Mouse (Mus musculus): Measurements from ENCODE around the gene Pgm3. TPM values are rescaled to one million over a fixed set of nuclear protein-coding genes. Genes with fewer than 3 reads are reported as not detected.

The Pgm3 gene
- polyA plus RNA-seq, 2 experiments, result 23.1 to 33.6 TPM

- H3K9ac ChIP-seq (ENCODE audit: low read depth, low read length, severe bottlenecking), result no peak overlapping the region
- ATAC-seq (ENCODE audit: low FRiP score, low read depth), result no peak
These were observed 1.1 kb upstream of the Pgm3 start for GRCm38 (mm10) chr9:86572636-86573291.

GRCm38 (mm10) chr9:86572196-86572595 is 554 bp upstream of the Pgm3 start:
- WGBS, result 0% methylated on average over 20 of the region's 25 CpGs
- Histone ChIP-seq H3K4me3 (replicated peaks; ENCODE audit: low read length) (peak overlapping the region; percentile 71), H3K9ac (ENCODE audit: low read depth, low read length, severe bottlenecking) (peak overlapping the region; percentile 52), H3K4me1 (ENCODE audit: control insufficient read depth, insufficient read depth, low read length) (peaks cover 8% of the 10 kb centered on the region), H3K9me3 (ENCODE audit: control insufficient read depth, low read length) (no peaks in the 10 kb centered on the region), H3K27ac (replicated peaks; ENCODE audit: low read depth, low read length) (no peak overlapping the region), H3K36me3 (ENCODE audit: control insufficient read depth, insufficient read depth, low read length) (peaks cover 17% of the 10 kb centered on the region), H3K27me3 (ENCODE audit: control insufficient read depth, insufficient read depth, low read length) (no peaks in the 10 kb centered on the region), H3K4me2 (replicated peaks; ENCODE audit: low read depth, low read length, severe bottlenecking) (peak overlapping the region; percentile 97)
- TF ChIP-seq POLR2A (IDR thresholded peaks at IDR 0.05; ENCODE audit: borderline replicate concordance, extremely low read depth, insufficient read depth, insufficient read length), result no peak
- ATAC-seq (ENCODE audit: low FRiP score, low read depth) (no peak; the same call in 1 of the 2 replicates), DNase-seq (ENCODE audit: low spot score) (no peak)

More at GRCm38 (mm10) chr9:86572636-86573291, 1.1 kb upstream of the Pgm3 start:
- 12% methylated on average over 13 of the region's 13 CpGs for WGBS
- Histone ChIP-seq H3K4me3 (replicated peaks; ENCODE audit: low read length) (peak overlapping the region; percentile 71), H3K27me3 (ENCODE audit: control insufficient read depth, insufficient read depth, low read length) (no peaks in the 10 kb centered on the region), H3K36me3 (ENCODE audit: control insufficient read depth, insufficient read depth, low read length) (peaks cover 12% of the 10 kb centered on the region), H3K27ac (replicated peaks; ENCODE audit: low read depth, low read length) (no peak overlapping the region), H3K4me2 (replicated peaks; ENCODE audit: low read depth, low read length, severe bottlenecking) (peak overlapping the region; percentile 97), H3K4me1 (ENCODE audit: control insufficient read depth, insufficient read depth, low read length) (peaks cover 8% of the 10 kb centered on the region), H3K9me3 (ENCODE audit: control insufficient read depth, low read length) (no peaks in the 10 kb centered on the region)
- no peak for TF ChIP-seq POLR2A (IDR thresholded peaks at IDR 0.05; ENCODE audit: borderline replicate concordance, extremely low read depth, insufficient read depth, insufficient read length)
- DNase-seq (ENCODE audit: low spot score), result peak; percentile 66

DNA sequence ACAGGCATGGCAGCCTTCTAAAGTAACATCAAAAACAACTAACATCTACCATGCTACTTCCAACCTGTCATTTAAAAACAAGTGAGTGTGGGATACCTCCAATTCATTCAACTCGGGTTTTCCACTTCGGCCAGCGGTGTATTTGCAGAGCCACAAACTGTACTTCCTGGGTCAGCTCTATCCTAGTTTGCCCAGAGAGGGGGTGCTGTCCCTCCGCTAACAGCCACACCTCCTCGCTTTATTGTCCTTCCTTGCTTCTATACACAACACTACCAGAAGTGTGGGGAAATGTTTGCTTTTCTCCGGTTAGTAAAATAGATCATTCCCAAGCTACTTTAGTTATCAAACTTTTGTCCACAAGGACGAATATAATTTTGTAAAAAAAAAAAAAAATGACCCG is 696 bp downstream of the Pgm3 start:
- ATAC-seq (ENCODE audit: low FRiP score, low read depth), result no peak
- Histone ChIP-seq H3K9me3 (ENCODE audit: control insufficient read depth, low read length) (no peaks in the 10 kb centered on the region), H3K4me1 (ENCODE audit: control insufficient read depth, insufficient read depth, low read length) (peaks cover 8% of the 10 kb centered on the region), H3K27ac (replicated peaks; ENCODE audit: low read depth, low read length) (no peak overlapping the region), H3K4me3 (replicated peaks; ENCODE audit: low read length) (peak overlapping the region; percentile 71), H3K9ac (ENCODE audit: low read depth, low read length, severe bottlenecking) (peak overlapping the region; percentile 70), H3K27me3 (ENCODE audit: control insufficient read depth, insufficient read depth, low read length) (no peaks in the 10 kb centered on the region), H3K36me3 (ENCODE audit: control insufficient read depth, insufficient read depth, low read length) (peaks cover 27% of the 10 kb centered on the region), H3K4me2 (replicated peaks; ENCODE audit: low read depth, low read length, severe bottlenecking) (peak overlapping the region; percentile 97)
- WGBS, result 12% methylated on average over 8 of the region's 8 CpGs
- no peak for DNase-seq (ENCODE audit: low spot score)
- no peak for TF ChIP-seq POLR2A (IDR thresholded peaks at IDR 0.05; ENCODE audit: borderline replicate concordance, extremely low read depth, insufficient read depth, insufficient read length)

DNA sequence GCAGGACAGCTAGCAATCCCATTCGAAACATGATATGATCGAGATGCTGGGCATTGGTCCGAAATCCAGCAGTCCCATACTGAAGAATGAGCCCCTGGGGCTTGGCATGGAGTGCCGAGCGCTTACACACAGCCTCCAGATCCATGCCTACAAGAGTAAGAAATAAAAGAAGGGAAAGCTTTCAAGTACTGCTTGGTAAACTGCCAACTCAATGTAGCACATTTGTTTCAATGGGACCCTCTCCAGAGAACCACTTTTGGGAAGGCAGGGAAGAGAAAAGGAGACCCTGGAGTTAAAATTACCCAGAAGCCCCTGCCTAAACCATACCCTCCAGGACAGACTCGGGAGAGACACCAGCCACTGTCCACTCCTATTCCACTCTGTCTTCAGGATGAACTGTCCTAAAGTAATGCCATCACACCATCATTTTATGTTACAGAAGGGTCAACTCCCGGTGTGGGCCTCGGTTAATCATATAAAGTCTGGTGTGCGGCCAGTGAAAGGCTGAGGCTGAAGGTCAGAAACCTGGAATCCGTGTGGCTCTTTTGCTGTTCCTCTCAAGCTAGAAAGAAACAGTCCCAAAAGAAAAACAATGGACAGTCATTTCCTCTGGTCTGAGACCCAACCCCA is 1.3 kb downstream of the Pgm3 start:
- no peaks in the 10 kb centered on the region for H3K27me3 ChIP-seq (ENCODE audit: control insufficient read depth, insufficient read depth, low read length)
- no peak overlapping the region for H3K27ac ChIP-seq (replicated peaks; ENCODE audit: low read depth, low read length)
- WGBS, result 77% methylated on average over 10 of the region's 10 CpGs
- ATAC-seq (ENCODE audit: low FRiP score, low read depth), result no peak
- 0 out of 2 replicates have a peak overlapping the region, but pooled peaks have one; percentile 70 for H3K9ac ChIP-seq (ENCODE audit: low read depth, low read length, severe bottlenecking)
- peaks cover 8% of the 10 kb centered on the region for H3K4me1 ChIP-seq (ENCODE audit: control insufficient read depth, insufficient read depth, low read length)
- DNase-seq (ENCODE audit: low spot score), result no peak
- peaks cover 32% of the 10 kb centered on the region for H3K36me3 ChIP-seq (ENCODE audit: control insufficient read depth, insufficient read depth, low read length)
- H3K9me3 ChIP-seq (ENCODE audit: control insufficient read depth, low read length), result no peaks in the 10 kb centered on the region
- H3K4me2 ChIP-seq (replicated peaks; ENCODE audit: low read depth, low read length, severe bottlenecking), result peak overlapping the region; percentile 97
- peak overlapping the region; percentile 71 for H3K4me3 ChIP-seq (replicated peaks; ENCODE audit: low read length)
- TF ChIP-seq POLR2A (IDR thresholded peaks at IDR 0.05; ENCODE audit: borderline replicate concordance, extremely low read depth, insufficient read depth, insufficient read length), result no peak

GRCm38 (mm10) chr9:86569314-86569910 is 2.2 kb downstream of the Pgm3 start:
- no peak for TF ChIP-seq POLR2A (IDR thresholded peaks at IDR 0.05; ENCODE audit: borderline replicate concordance, extremely low read depth, insufficient read depth, insufficient read length)
- Histone ChIP-seq H3K9me3 (ENCODE audit: control insufficient read depth, low read length) (no peaks in the 10 kb centered on the region), H3K36me3 (ENCODE audit: control insufficient read depth, insufficient read depth, low read length) (peaks cover 41% of the 10 kb centered on the region), H3K4me3 (replicated peaks; ENCODE audit: low read length) (no peak overlapping the region), H3K9ac (ENCODE audit: low read depth, low read length, severe bottlenecking) (no peak overlapping the region), H3K27ac (replicated peaks; ENCODE audit: low read depth, low read length) (no peak overlapping the region), H3K4me1 (ENCODE audit: control insufficient read depth, insufficient read depth, low read length) (peaks cover 8% of the 10 kb centered on the region), H3K27me3 (ENCODE audit: control insufficient read depth, insufficient read depth, low read length) (no peaks in the 10 kb centered on the region), H3K4me2 (replicated peaks; ENCODE audit: low read depth, low read length, severe bottlenecking) (no peak overlapping the region)
- 89% methylated on average over 3 of the region's 3 CpGs for WGBS
- DNase-seq (ENCODE audit: low spot score) (no peak), ATAC-seq (ENCODE audit: low FRiP score, low read depth) (no peak)

Measured in limb, embryonic 14.5 days (tissue).